Mouse (Mus musculus) liver, embryonic 16.5 days (tissue): Measurements from ENCODE around the gene Armh1. TPM values are rescaled to one million over a fixed set of nuclear protein-coding genes. Genes with fewer than 3 reads are reported as not detected.

ENCODE experiments used
- ATAC-seq: fragments of 200-750 bp; cut with Nextera tagmentation; 2 replicates; pipeline ENCODE4 v1.8.0; 2017; ENCODE audit warnings: low read depth, mild to moderate bottlenecking, moderate number of reproducible peaks, moderate library complexity
- H3K27ac ChIP-seq: fragments of 300-500 bp; sonication (generic); 2 replicates; pipeline ENCODE4 v1.5.1; 2014; ENCODE audit warnings: mild to moderate bottlenecking, low read length
- H3K27me3 ChIP-seq: fragments of 300-500 bp; sonication (generic); 2 replicates; pipeline ENCODE4 v1.6.1; 2014; ENCODE audit warnings: low read depth, low read length, mixed read lengths; ENCODE audit not compliant: control insufficient read depth, insufficient read depth
- H3K36me3 ChIP-seq: fragments of 300-500 bp; sonication (generic); 2 replicates; pipeline ENCODE4 v1.6.1; 2014; ENCODE audit warnings: mild to moderate bottlenecking; ENCODE audit not compliant: control insufficient read depth, insufficient read depth
- H3K4me1 ChIP-seq: fragments of 300-500 bp; sonication (generic); 2 replicates; pipeline ENCODE4 v1.6.1; 2014; ENCODE audit warnings: low read depth, low read length, mixed read lengths; ENCODE audit not compliant: control insufficient read depth
- H3K4me2 ChIP-seq: fragments of 300-500 bp; sonication (generic); 2 replicates; pipeline ENCODE4 v1.6.1; 2014; ENCODE audit warnings: low read depth, low read length, mixed read lengths
- H3K4me3 ChIP-seq: fragments of 300-500 bp; sonication (generic); 2 replicates; pipeline ENCODE4 v1.5.1; 2014; ENCODE audit warnings: low read depth, mild to moderate bottlenecking, low read length
- H3K9ac ChIP-seq: fragments of 300-500 bp; sonication (generic); 2 replicates; pipeline ENCODE4 v1.6.1; 2014; ENCODE audit warnings: low read depth, low read length
- H3K9me3 ChIP-seq: fragments of 300-500 bp; sonication (generic); replicated peaks from 2 replicates; pipeline ENCODE4 v1.6.1; 2016; ENCODE audit warnings: low read length; ENCODE audit not compliant: control insufficient read depth
- WGBS: fragments of 180-500 bp; shearing (Covaris S2); extraction: QIAGEN DNeasy Blood & Tissue Kit; methylation state at CpG from one replicate; pipeline ENCODE4 v1.1.7; 2014; ENCODE audit not compliant: insufficient replicate concordance; 5-methylcytosine and 5-hydroxymethylcytosine counted together
- polyA plus RNA-seq: library from polyadenylated mRNA; unstranded; fragments of >200 nt; fragmentation: Nextera tagmentation; extraction: Ambion mirVana; gene quantifications from 2 replicates; pipeline ENCODE4 v1.2.1, GENCODE M21; 2015

Gene Armh1
- polyA plus RNA-seq, 1 experiment from 2014 or later = 0.09 TPM

DNA sequence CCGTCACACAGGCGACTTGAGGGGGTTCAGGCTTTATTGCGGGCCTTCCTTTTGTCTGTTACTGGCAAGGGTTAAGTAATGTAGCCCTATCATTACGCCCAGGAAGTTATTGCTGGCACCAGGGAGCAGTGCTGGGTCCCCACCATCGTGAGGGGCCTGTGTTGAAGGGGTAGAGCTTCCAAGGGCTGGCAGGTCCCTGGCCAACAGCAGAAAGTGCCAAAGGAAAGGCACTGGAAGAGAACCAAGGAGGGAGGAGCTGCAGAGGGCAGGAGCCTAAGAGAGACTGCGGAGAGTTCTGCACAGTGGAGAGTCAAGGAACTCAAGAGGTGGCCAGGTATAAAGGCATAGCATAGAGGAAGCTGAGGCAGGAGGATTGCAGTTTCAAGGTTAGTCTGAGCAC, 2.7 kb upstream of the Armh1 start:
- Histone ChIP-seq H3K36me3 (no peaks in the 10 kb centered on the region), H3K4me1 (peaks cover 24% of the 10 kb centered on the region), H3K9me3 (no peaks in the 10 kb centered on the region), H3K4me2 (no peak overlapping the region), H3K4me3 (no peak overlapping the region), H3K9ac (no peak overlapping the region), H3K27me3 (no peaks in the 10 kb centered on the region), H3K27ac (no peak overlapping the region)
- 30% methylated on average over 6 of the region's 6 CpGs for WGBS
- no peak for ATAC-seq

DNA sequence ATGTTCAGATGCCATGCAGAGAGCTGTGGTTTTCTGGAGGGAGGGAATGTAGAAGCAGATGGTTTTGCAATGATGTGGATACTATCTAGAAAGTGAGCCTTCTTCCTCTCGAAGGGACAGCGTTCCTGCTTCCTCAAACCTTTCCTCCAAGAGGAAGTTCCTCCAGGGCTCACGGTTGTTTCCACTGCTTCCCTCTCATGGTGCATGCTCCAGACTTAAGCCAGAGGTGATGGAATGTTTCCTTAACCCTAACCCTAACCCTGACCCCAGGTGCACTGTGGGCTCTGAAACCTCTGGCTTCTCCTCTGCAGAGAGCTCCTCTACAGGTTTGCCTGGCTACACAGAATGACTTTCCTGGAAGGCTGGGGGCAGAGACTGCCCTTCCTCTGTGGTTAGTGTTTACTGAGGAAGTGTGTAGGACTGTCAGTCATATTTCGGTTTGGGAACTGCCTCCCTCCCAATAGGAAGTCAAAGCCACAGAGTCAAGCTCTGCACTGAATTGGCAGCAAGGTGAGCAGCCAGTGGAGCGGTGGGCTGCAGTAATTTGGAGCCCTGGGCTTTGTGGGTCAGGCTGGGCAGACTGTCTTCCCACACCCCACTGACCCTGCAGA, 2.2 kb upstream of the Armh1 start:
- H3K4me1 ChIP-seq = peaks cover 24% of the 10 kb centered on the region
- H3K36me3 ChIP-seq = no peaks in the 10 kb centered on the region
- H3K9ac ChIP-seq = no peak overlapping the region
- no peaks in the 10 kb centered on the region for H3K9me3 ChIP-seq
- WGBS = 15% methylated on average over 5 of the region's 5 CpGs
- no peak overlapping the region for H3K4me3 ChIP-seq
- no peak overlapping the region for H3K4me2 ChIP-seq
- H3K27me3 ChIP-seq = no peaks in the 10 kb centered on the region
- H3K27ac ChIP-seq = no peak overlapping the region
- ATAC-seq = no peak

GRCm38 (mm10) chr4:117253218-117254016, 1.5 kb upstream of the Armh1 start:
- Histone ChIP-seq H3K27me3 (no peaks in the 10 kb centered on the region), H3K36me3 (no peaks in the 10 kb centered on the region), H3K9ac (no peak overlapping the region), H3K27ac (no peak overlapping the region), H3K4me1 (peaks cover 24% of the 10 kb centered on the region), H3K4me3 (no peak overlapping the region), H3K4me2 (0 out of 2 replicates have a peak overlapping the region, but pooled peaks have one; percentile 8), H3K9me3 (no peaks in the 10 kb centered on the region)
- no peak for ATAC-seq
- WGBS = 31% methylated on average over 12 of the region's 12 CpGs

DNA sequence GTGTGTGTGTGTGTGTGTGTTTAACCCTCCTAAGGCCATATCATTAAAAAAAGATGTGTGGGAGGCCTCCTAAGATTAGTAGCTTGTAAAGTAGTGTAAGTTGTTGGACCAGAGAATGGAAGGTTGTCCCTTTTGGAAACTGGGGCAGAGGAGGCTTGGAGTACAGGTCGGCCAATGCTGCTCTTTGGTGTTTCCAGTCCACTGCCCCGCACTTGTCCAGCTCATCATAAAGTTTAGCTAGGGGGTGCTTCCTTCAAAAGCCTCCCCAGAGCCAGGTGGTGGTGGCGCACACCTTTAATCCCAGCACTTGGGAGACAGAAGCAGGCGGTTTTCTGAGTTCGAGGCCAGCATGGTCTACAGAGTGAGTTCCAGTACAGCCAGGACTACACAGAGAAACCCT, 830 bp upstream of the Armh1 start:
- Histone ChIP-seq H3K27me3 (no peaks in the 10 kb centered on the region), H3K9me3 (no peaks in the 10 kb centered on the region), H3K9ac (no peak overlapping the region), H3K36me3 (no peaks in the 10 kb centered on the region), H3K4me2 (peak overlapping the region; percentile 89; the same call in 1 of the 2 replicates), H3K27ac (peak overlapping the region; percentile 50; the same call in 1 of the 2 replicates), H3K4me1 (peaks cover 24% of the 10 kb centered on the region), H3K4me3 (peak overlapping the region; percentile 74; the same call in 1 of the 2 replicates)
- WGBS = 80% methylated on average over 5 of the region's 5 CpGs
- no peak for ATAC-seq

DNA sequence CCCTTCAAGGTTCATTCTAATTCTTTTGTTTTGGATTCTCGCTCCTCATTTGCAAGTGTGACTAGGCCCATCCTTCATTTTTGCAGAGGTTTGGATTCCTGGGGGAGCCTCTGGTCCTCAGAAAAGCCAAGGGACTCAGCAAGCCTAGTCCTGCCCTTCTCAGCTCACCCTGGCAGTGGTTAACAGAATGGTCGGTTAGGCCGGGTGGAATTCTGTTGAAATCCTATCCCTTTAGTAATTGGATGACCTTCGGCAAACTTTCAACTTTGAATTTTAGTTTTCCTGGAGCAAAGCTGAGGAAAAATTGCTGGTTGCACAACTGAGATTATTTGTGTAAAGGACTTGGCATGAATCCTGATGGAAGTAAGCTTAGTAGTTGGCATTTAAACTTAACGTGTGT, 426 bp upstream of the Armh1 start:
- Histone ChIP-seq H3K27ac (peak overlapping the region; percentile 50), H3K4me1 (peaks cover 24% of the 10 kb centered on the region), H3K4me2 (peak overlapping the region; percentile 89), H3K9ac (peak overlapping the region; percentile 74), H3K36me3 (no peaks in the 10 kb centered on the region), H3K27me3 (no peaks in the 10 kb centered on the region), H3K4me3 (peak overlapping the region; percentile 74), H3K9me3 (no peaks in the 10 kb centered on the region)
- 56% methylated on average over 5 of the region's 5 CpGs for whole genome bisulfite sequencing
- no peak for ATAC-seq

- no peaks in the 10 kb centered on the region for H3K9me3 ChIP-seq
- H3K4me2 ChIP-seq = peak overlapping the region; percentile 89
- ATAC-seq = no peak
- peaks cover 24% of the 10 kb centered on the region for H3K4me1 ChIP-seq
- H3K36me3 ChIP-seq = no peaks in the 10 kb centered on the region
- H3K9ac ChIP-seq = peak overlapping the region; percentile 65; the same call in 1 of the 2 replicates
- 63% methylated on average over 1 of the region's 1 CpGs for WGBS
- no peaks in the 10 kb centered on the region for H3K27me3 ChIP-seq
- no peak overlapping the region for H3K27ac ChIP-seq
- H3K4me3 ChIP-seq = peak overlapping the region; percentile 74
Measured at GRCm38 (mm10) chr4:117250982-117251381, 943 bp downstream of the Armh1 start.

- WGBS = 73% methylated on average over 6 of the region's 6 CpGs
- ATAC-seq = no peak
- H3K4me3 ChIP-seq = no peak overlapping the region
Measured at GRCm38 (mm10) chr4:117240867-117241266, 11.1 kb downstream of the Armh1 start.

DNA sequence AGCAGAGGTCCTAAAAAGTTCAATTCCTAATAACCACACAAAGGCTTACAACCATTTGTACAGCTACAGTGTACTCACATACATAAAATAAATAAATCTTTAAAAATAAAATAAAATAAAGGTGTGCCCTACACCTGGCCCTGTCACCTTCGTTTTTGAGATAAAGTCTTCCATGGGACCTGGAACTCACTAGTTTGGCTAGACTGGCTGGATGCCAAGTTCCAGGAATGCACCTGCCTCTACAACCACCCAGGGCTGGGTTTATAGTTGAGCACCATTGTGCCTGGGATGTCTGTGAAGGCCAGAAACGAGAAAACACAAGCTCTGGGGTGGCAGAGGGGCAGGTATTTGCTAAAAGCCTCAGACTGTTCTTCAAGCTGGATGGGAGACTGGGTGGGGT, 12.8 kb downstream of the Armh1 start:
- Histone ChIP-seq H3K27me3 (no peaks in the 10 kb centered on the region), H3K9ac (no peak overlapping the region), H3K27ac (no peak overlapping the region), H3K4me3 (no peak overlapping the region), H3K36me3 (no peaks in the 10 kb centered on the region), H3K4me2 (no peak overlapping the region), H3K9me3 (no peaks in the 10 kb centered on the region), H3K4me1 (no peaks in the 10 kb centered on the region)
- 35% methylated on average over 2 of the region's 2 CpGs for WGBS
- no peak for ATAC-seq

More at GRCm38 (mm10) chr4:117240867-117241266, 11.1 kb downstream of the Armh1 start:
- Histone ChIP-seq H3K36me3 (no peaks in the 10 kb centered on the region), H3K27ac (no peak overlapping the region), H3K4me2 (no peak overlapping the region), H3K4me1 (no peaks in the 10 kb centered on the region), H3K9me3 (no peaks in the 10 kb centered on the region), H3K27me3 (no peaks in the 10 kb centered on the region), H3K9ac (no peak overlapping the region)

DNA sequence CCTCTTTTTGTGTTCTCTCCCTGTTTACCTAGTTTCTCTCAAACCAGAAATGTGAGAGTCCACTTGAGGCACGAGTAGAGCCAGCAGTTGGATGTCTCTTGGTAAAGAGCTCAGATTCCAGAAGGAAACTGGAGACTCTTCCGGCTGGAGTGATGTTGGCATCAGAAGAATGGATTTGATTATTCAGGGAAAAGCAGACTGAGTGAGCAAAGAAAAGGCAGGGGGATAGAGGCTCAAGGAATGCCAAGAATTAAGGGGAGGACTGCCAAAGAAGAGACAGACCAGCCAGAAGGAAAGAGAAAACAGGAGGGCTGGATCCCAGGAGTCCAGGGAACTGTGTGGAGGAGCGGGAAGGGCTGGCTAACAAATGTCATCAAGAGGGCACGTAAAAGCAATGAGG, 16.1 kb downstream of the Armh1 start:
- H3K9ac ChIP-seq = no peak overlapping the region
- no peak for ATAC-seq
- H3K27me3 ChIP-seq = no peaks in the 10 kb centered on the region
- H3K27ac ChIP-seq = no peak overlapping the region
- WGBS = 54% methylated on average over 4 of the region's 4 CpGs
- H3K36me3 ChIP-seq = no peaks in the 10 kb centered on the region
- no peaks in the 10 kb centered on the region for H3K4me1 ChIP-seq
- no peak overlapping the region for H3K4me2 ChIP-seq
- no peak overlapping the region for H3K4me3 ChIP-seq
- no peaks in the 10 kb centered on the region for H3K9me3 ChIP-seq
